Mouse (Mus musculus) neural tube, embryonic 12.5 days (tissue): ENCODE measurements around the gene Txndc5. TPM values are rescaled to one million over a fixed set of nuclear protein-coding genes. Genes with fewer than 3 reads are reported as not detected.

Experiments
- ATAC-seq: fragments of 200-750 bp; cut with Nextera tagmentation; 2 replicates; pipeline ENCODE4 v1.8.0; 2017; ENCODE audit warnings: low read depth, mild to moderate bottlenecking, moderate TSS enrichment, moderate library complexity; ENCODE audit not compliant: low FRiP score
- H3K27ac ChIP-seq: fragments of 300-500 bp; sonication (generic); 2 replicates; pipeline ENCODE4 v1.5.1; 2016
- H3K27me3 ChIP-seq: fragments of 300-500 bp; sonication (generic); replicated peaks from 2 replicates; pipeline ENCODE4 v1.6.1; 2016; ENCODE audit warnings: mild to moderate bottlenecking
- H3K36me3 ChIP-seq: fragments of 300-500 bp; sonication (generic); 2 replicates; pipeline ENCODE4 v1.6.1; 2016; ENCODE audit warnings: mild to moderate bottlenecking
- H3K4me1 ChIP-seq: fragments of 300-500 bp; sonication (generic); 2 replicates; pipeline ENCODE4 v1.6.1; 2016
- H3K4me2 ChIP-seq: fragments of 300-500 bp; sonication (generic); replicated peaks from 2 replicates; pipeline ENCODE4 v1.6.1; 2016; ENCODE audit warnings: mild to moderate bottlenecking
- H3K4me3 ChIP-seq: fragments of 300-500 bp; sonication (generic); 2 replicates; pipeline ENCODE4 v1.5.1; 2016
- H3K9ac ChIP-seq: fragments of 300-500 bp; sonication (generic); 2 replicates; pipeline ENCODE4 v1.6.1; 2016; ENCODE audit warnings: mild to moderate bottlenecking
- H3K9me3 ChIP-seq: fragments of 300-500 bp; sonication (generic); 2 replicates; pipeline ENCODE4 v1.6.1; 2016; ENCODE audit warnings: mild to moderate bottlenecking
- WGBS: fragments of 180-500 bp; shearing (Covaris S2); methylation state at CpG from one replicate; pipeline ENCODE4 v1.1.7; 2016; 5-methylcytosine and 5-hydroxymethylcytosine counted together
- polyA plus RNA-seq: library from polyadenylated mRNA; unstranded; fragments of >200 nt; fragmentation: Nextera tagmentation; extraction: Ambion mirVana; gene quantifications from 2 replicates; pipeline ENCODE4 v1.2.1, GENCODE M21; 2016

Gene Txndc5
- polyA plus RNA-seq, 1 experiment from 2014 or later, result 112 TPM

GRCm38 (mm10) chr13:38522056-38522654, 6.5 kb downstream of the Txndc5 start:
- Histone ChIP-seq H3K4me2 (no peak overlapping the region), H3K4me1 (peaks cover 11% of the 10 kb centered on the region), H3K27ac (no peak overlapping the region), H3K36me3 (peaks cover 59% of the 10 kb centered on the region), H3K27me3 (no peaks in the 10 kb centered on the region), H3K9me3 (no peaks in the 10 kb centered on the region), H3K9ac (no peak overlapping the region), H3K4me3 (no peak overlapping the region)
- ATAC-seq, result no peak
- WGBS, result 87% methylated on average over 4 of the region's 4 CpGs

DNA sequence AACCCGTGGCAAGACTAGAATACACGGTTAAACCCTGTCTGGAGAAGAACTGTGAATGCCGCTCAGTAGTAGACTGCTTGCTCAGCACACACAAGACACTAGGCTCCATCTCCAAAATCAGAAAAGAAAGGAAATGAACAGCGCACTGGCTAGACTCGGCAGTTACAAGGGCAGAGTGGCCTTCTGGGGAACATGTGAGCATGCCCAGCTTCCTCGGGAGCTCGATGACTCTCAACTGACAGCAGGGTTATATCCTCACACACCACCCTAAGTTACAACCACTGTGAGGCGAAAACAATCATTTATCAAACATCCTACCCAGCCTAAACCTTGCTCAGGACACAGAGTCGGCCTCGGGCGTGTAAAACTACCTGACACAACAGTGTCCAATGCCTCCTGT, 8.3 kb downstream of the Txndc5 start:
- Histone ChIP-seq H3K27ac (no peak overlapping the region), H3K9ac (no peak overlapping the region), H3K4me2 (no peak overlapping the region), H3K4me1 (no peaks in the 10 kb centered on the region), H3K4me3 (no peak overlapping the region), H3K27me3 (no peaks in the 10 kb centered on the region), H3K9me3 (no peaks in the 10 kb centered on the region), H3K36me3 (peaks cover 68% of the 10 kb centered on the region)
- 93% methylated on average over 11 of the region's 11 CpGs for WGBS
- no peak for ATAC-seq

- Histone ChIP-seq H3K9me3 (no peaks in the 10 kb centered on the region), H3K36me3 (peaks cover 69% of the 10 kb centered on the region), H3K9ac (no peak overlapping the region), H3K27ac (no peak overlapping the region), H3K4me3 (no peak overlapping the region), H3K4me1 (no peaks in the 10 kb centered on the region), H3K4me2 (no peak overlapping the region), H3K27me3 (no peaks in the 10 kb centered on the region)
- no peak for ATAC-seq
- WGBS, result 94% methylated on average over 11 of the region's 11 CpGs
Measured at GRCm38 (mm10) chr13:38516582-38516981, 12.0 kb downstream of the Txndc5 start.

DNA sequence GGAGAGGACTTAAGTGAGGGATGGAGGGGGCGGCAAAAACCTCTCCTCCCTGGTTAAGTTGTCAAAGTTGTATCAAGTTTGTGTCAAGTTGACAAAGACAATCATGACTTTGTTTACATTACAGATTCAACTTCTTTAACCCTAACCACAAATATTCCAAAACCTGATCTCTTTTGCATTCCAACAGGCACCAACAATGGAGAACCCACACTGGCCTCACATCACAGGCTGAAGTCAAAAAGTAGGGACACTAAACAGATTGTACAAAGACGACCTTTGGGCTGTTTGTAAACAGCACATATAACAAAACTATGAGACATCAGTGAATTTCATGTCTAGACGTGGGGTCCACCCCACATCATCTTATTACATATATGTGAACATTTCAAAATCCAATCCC, 12.8 kb downstream of the Txndc5 start:
- H3K4me1 ChIP-seq, result no peaks in the 10 kb centered on the region
- peaks cover 61% of the 10 kb centered on the region for H3K36me3 ChIP-seq
- H3K4me2 ChIP-seq, result no peak overlapping the region
- H3K9ac ChIP-seq, result no peak overlapping the region
- no peak overlapping the region for H3K4me3 ChIP-seq
- WGBS, result 84% methylated on average over 3 of the region's 3 CpGs
- no peaks in the 10 kb centered on the region for H3K9me3 ChIP-seq
- H3K27ac ChIP-seq, result no peak overlapping the region
- no peak for ATAC-seq
- H3K27me3 ChIP-seq, result no peaks in the 10 kb centered on the region

- 96% methylated on average over 2 of the region's 2 CpGs for WGBS
- H3K36me3 ChIP-seq, result peaks cover 58% of the 10 kb centered on the region
Measured at GRCm38 (mm10) chr13:38515431-38515830, 13.2 kb downstream of the Txndc5 start.

DNA sequence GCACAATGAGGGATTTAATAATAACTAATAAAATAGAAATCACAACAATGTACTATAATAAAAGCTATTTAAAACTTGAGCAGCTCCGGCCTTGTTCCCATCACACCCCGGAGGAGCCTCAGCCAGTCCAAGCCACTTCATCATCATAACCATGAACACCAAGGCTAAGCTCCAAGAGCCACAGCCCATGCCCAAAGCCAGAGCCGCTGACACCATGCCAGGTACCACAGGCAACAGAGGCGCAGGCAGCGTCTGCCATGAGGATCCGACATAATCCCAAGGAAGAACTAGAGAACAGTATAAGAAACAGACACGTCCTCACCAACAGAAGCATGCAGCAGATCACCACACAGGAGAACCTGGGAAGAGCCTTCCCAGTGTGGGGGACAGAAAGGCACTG, 14.7 kb downstream of the Txndc5 start:
- WGBS, result 95% methylated on average over 7 of the region's 7 CpGs
- no peaks in the 10 kb centered on the region for H3K4me1 ChIP-seq
- no peak overlapping the region for H3K9ac ChIP-seq
- ATAC-seq, result no peak
- H3K27me3 ChIP-seq, result no peaks in the 10 kb centered on the region
- no peaks in the 10 kb centered on the region for H3K9me3 ChIP-seq
- H3K4me2 ChIP-seq, result no peak overlapping the region
- H3K27ac ChIP-seq, result no peak overlapping the region
- H3K4me3 ChIP-seq, result no peak overlapping the region
- H3K36me3 ChIP-seq, result peaks cover 52% of the 10 kb centered on the region

More at GRCm38 (mm10) chr13:38515431-38515830, 13.2 kb downstream of the Txndc5 start:
- Histone ChIP-seq H3K27me3 (no peaks in the 10 kb centered on the region), H3K4me1 (no peaks in the 10 kb centered on the region), H3K9ac (no peak overlapping the region), H3K4me2 (no peak overlapping the region), H3K9me3 (no peaks in the 10 kb centered on the region), H3K4me3 (no peak overlapping the region), H3K27ac (no peak overlapping the region)
- no peak for ATAC-seq

DNA sequence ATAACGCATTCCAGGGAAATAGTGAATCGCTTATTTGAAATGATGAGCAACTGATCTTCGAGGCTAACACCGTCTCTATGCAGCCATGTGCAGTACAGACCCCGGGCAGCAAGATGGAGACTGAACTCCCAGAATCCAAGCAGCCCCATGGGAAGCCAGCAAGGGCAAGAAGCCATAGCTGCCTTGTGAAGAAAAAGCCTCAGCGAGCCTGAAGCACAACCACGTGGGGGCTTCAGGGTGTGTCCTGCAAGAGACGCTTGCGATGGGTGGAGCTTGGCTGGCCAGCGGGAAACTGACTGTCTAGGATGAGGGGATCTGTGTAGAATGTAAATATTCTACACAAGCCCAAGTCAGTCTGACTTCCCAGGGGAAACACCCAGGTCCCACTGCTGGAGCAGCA, 16.6 kb downstream of the Txndc5 start:
- no peak for ATAC-seq
- no peak overlapping the region for H3K4me3 ChIP-seq
- no peak overlapping the region for H3K9ac ChIP-seq
- H3K9me3 ChIP-seq, result no peaks in the 10 kb centered on the region
- no peak overlapping the region for H3K27ac ChIP-seq
- WGBS, result 90% methylated on average over 10 of the region's 10 CpGs
- peaks cover 39% of the 10 kb centered on the region; the same call in 1 of the 2 replicates for H3K36me3 ChIP-seq
- no peak overlapping the region for H3K4me2 ChIP-seq
- no peaks in the 10 kb centered on the region for H3K4me1 ChIP-seq
- H3K27me3 ChIP-seq, result no peaks in the 10 kb centered on the region

DNA sequence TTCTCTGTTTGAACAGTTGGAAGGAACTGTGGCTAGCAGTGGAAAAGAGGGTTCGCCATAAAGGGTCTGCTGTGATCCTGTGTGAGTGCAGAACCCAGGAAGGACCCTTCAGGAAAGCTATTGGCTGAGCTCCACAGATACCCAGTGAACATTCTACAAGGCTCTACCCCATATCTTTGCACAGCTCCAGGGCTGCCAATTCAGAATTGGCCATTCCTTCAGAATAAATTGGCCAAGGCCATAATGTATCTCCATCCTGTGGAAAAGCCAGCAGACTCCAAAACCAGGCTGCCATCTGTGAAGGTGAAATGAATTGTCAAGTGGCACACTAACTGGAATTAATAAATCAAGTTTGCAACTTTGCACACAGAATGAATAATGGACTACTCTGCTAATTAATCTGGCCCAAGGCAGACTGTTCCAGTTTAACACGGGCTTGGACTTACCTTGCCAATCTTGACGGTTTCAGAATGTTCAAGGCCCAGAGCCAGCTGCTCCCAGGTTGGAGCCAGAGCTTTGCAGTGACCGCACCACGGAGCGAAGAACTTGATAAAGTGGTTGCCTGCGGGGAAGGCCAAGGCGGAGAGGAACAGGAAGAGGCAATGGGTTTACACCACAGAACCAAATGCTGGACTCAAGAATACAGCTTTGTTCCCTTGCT, 18.8 kb downstream of the Txndc5 start:
- H3K36me3 ChIP-seq, result peaks cover 52% of the 10 kb centered on the region
- WGBS, result 90% methylated on average over 8 of the region's 8 CpGs

DNA sequence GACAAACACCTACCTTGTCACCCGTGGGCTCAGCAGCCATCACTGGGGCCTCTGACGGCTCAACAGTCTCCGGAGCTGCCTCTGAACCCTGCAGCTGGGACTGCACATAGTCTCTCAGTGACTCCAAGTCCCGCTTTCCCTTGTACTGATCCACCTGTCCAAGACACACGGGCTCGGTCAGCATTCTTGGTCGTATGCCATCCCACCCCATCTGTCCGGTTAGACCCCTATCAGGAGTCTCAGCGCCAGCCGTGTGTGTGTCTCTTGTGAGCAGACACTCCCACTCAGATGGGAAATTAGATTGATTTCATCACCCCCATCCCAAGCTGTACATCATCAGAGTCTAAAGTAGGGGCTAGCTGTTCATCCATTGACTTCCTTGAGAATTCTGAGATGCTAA, 21.7 kb downstream of the Txndc5 start:
- no peak overlapping the region for H3K4me2 ChIP-seq
- H3K4me1 ChIP-seq, result no peaks in the 10 kb centered on the region
- no peak overlapping the region for H3K4me3 ChIP-seq
- WGBS, result 95% methylated on average over 10 of the region's 10 CpGs
- no peak overlapping the region for H3K27ac ChIP-seq
- H3K27me3 ChIP-seq, result no peaks in the 10 kb centered on the region
- H3K36me3 ChIP-seq, result peaks cover 63% of the 10 kb centered on the region
- no peak for ATAC-seq
- H3K9me3 ChIP-seq, result no peaks in the 10 kb centered on the region
- no peak overlapping the region for H3K9ac ChIP-seq

More for the DNA sequence above, 18.8 kb downstream of the Txndc5 start:
- H3K9me3 ChIP-seq, result no peaks in the 10 kb centered on the region
- H3K4me3 ChIP-seq, result no peak overlapping the region
- no peaks in the 10 kb centered on the region for H3K27me3 ChIP-seq
- no peak overlapping the region for H3K9ac ChIP-seq
- no peaks in the 10 kb centered on the region for H3K4me1 ChIP-seq
- no peak overlapping the region for H3K27ac ChIP-seq
- H3K4me2 ChIP-seq, result no peak overlapping the region
- ATAC-seq, result no peak

GRCm38 (mm10) chr13:38506320-38506719, 22.3 kb downstream of the Txndc5 start:
- no peaks in the 10 kb centered on the region for H3K9me3 ChIP-seq
- peaks cover 67% of the 10 kb centered on the region for H3K36me3 ChIP-seq
- no peak overlapping the region for H3K4me3 ChIP-seq
- 84% methylated on average over 8 of the region's 8 CpGs for WGBS
- no peak overlapping the region for H3K4me2 ChIP-seq
- no peak for ATAC-seq
- no peak overlapping the region for H3K27ac ChIP-seq
- H3K4me1 ChIP-seq, result no peaks in the 10 kb centered on the region
- H3K27me3 ChIP-seq, result no peaks in the 10 kb centered on the region
- H3K9ac ChIP-seq, result no peak overlapping the region

DNA sequence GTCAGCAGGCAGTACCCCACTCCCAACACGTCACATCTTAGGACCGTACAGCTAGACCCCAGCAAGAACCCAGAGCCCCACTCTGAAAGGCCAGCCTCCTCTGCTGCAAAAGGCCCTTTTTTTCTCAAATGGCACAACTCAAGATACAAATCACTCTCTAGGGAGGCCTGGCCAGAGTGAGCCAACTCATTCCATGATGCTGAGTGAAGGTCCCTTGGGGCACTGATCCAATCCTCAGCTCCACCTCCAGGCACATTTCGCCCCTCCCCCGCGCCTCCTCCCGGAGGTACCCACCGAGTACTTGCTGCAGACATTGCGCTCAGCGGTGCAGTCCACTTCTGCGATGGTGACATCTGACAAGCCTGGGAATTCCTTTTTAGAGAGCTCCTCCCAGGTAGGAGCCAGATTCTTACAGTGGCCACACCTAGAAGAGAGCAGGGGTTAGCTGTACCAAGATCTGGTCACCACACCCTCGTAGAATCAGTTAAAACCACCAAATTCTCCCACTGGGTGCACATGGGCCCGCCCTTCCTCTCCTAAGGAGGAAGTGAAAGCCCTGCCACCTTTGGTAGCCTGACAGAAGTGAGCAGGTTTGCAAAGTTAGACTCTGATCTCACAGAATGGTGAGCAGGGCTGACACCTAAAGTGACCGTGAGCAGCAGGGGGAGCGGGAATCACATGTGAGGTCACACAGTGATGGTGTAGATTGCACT, 25.3 kb downstream of the Txndc5 start:
- H3K27me3 ChIP-seq, result no peaks in the 10 kb centered on the region
- H3K27ac ChIP-seq, result no peak overlapping the region
- no peaks in the 10 kb centered on the region for H3K9me3 ChIP-seq
- H3K4me1 ChIP-seq, result no peaks in the 10 kb centered on the region
- H3K9ac ChIP-seq, result no peak overlapping the region
- peaks cover 78% of the 10 kb centered on the region for H3K36me3 ChIP-seq
- H3K4me3 ChIP-seq, result no peak overlapping the region
- no peak overlapping the region for H3K4me2 ChIP-seq
- 92% methylated on average over 14 of the region's 14 CpGs for WGBS
- no peak for ATAC-seq

GRCm38 (mm10) chr13:38501314-38501713, 27.3 kb downstream of the Txndc5 start:
- H3K36me3 ChIP-seq, result peaks cover 69% of the 10 kb centered on the region
- no peak overlapping the region for H3K27ac ChIP-seq
- no peaks in the 10 kb centered on the region for H3K27me3 ChIP-seq
- H3K9ac ChIP-seq, result no peak overlapping the region
- no peak for ATAC-seq
- H3K4me1 ChIP-seq, result no peaks in the 10 kb centered on the region
- WGBS, result 93% methylated on average over 12 of the region's 12 CpGs
- H3K4me2 ChIP-seq, result no peak overlapping the region
- no peaks in the 10 kb centered on the region for H3K9me3 ChIP-seq
- no peak overlapping the region for H3K4me3 ChIP-seq
